Mouse (Mus musculus) CH12F3 (cell line): Measurements from ENCODE around the gene Smco3.

Experiments used
- in situ Hi-C: fragments of 300-500 bp; cut with MboI; formaldehyde crosslinking; loops from 2 replicates; pipeline ENCODE4 v1.14.3; 2020; ENCODE audit warnings: low sequenced_read_pairs

Gene Smco3

GRCm38 (mm10) chr6:136847267-136847666 lies 12.0 kb upstream of the Smco3 start:
- in situ Hi-C loops: no loop called here

- in situ Hi-C loops: no loop called here
These were observed 10.6 kb upstream of the Smco3 start for GRCm38 (mm10) chr6:136845706-136846480.

DNA sequence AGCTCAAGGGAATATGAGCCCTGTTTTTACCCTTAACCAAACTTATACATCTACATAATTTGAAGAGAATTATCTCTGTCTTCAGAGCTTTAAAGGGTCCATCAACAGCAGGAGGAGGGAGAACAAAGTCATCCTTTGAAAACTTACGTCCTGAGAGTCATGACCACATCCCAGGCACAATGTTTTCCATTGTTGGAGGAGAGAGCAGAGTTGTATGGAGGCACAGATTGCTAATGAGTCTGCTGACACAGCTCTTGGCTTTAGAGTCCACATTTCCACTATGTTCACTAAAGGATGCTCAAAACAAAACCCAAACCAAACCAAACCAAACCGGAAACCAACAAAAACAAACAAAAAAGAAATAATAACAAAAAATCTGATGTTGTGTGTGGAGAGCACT lies 9.7 kb upstream of the Smco3 start:
- in situ Hi-C loops: no loop called here

DNA sequence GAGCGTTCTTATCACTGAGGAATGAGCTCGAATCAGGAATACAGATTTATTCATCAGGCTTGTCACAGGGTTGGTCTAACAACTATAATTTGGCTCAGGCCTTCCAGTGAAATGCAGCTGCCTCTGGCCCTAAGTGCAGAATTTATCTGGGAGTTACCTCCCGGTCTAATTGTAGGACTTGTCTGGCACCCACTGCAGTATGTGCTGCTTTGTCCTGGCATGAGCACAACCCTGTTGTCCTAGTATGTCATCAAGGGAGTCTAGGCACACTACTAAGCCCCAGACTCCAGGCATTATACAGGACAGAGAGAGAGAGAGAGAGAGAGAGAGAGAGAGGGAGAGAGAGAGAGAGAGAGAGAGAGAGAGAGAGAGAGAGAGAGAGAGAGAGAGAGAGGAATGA lies 2.1 kb upstream of the Smco3 start:
- in situ Hi-C loops: no loop called here

DNA sequence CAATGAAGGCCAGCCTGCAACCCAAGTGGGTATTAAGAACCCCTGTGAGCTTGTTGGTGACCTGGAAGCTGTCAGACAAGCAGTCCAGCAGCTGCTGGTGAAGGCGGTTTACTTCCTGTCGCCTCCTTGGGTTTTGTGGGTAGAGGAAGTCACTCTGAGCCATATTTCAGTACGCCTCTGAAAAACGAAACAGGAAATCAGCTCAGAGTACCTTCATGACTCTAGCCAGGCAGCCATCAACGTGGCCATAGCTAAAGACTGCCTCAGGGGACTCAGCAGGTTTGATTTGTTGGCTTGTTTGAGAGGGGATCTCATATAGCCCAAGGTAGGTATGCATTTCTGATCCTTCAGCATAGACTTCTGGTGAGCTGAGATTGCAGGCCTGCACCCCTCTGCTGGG lies 3.5 kb downstream of the Smco3 start:
- in situ Hi-C loops: no loop called here

- in situ Hi-C loops: no loop called here
These were observed 6.6 kb downstream of the Smco3 start for GRCm38 (mm10) chr6:136828681-136829080.

DNA sequence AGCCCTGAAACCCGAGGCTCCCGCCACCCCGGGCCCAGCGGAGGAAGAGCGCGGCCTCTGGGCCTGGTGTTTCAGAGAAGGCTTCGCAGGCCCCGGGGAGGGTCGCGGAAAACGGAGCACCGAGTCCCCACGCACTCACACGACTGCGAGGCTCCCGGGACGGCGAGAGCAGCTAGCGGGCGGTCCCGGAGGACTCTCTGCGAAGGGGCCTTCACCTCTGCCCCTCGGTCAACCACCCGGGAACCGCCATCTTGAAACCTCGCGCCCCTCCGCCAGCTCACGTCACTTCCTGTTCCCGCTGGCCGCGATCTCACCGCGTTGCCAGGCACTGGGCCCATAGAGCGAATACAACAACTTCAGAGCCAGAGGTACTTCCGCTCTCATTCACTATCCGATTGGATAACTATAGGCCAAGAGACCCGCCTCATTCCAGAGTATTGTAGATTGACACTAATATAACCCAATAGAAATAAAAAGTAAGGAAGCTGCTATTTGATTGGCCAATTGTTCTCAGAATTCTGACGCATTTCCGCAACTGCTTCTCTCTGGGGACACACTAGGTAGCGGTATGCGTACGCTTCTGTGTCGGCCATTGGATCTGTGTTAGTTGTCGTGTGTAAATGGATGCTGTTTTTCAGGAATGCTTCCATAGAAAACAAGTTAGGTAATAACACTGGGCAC lies 7.2 kb downstream of the Smco3 start, which contains the start of gene Wbp11:
Wbp11 (minus strand) TSS at position 353 of the 681 bp plus-strand sequence.
- in situ Hi-C loops: no loop called here

DNA sequence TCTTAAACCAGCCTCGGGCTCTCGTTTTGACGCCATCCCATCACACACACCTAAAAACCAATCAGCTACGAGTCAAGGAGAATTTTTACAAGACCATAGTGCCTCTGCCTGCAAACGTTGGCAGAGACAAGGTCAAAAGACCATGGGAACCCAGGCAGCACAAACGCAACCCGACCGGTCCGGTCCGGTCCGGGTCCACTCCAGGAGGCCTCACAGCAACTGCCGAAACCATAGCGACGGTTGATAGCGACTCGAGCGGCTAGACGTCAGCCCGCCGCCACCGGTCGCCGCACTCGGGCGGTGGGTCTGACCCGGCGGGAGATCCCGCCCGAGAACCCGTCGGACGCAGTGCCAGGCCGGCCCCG lies 7.8 kb downstream of the Smco3 start, which contains the start of gene BC049715:
BC049715 (plus strand) TSS at position 111 of the 365 bp plus-strand sequence.
- in situ Hi-C loops: no loop called here

- in situ Hi-C loops: no loop called here
These were observed 8.1 kb downstream of the Smco3 start for GRCm38 (mm10) chr6:136827116-136827515.

DNA sequence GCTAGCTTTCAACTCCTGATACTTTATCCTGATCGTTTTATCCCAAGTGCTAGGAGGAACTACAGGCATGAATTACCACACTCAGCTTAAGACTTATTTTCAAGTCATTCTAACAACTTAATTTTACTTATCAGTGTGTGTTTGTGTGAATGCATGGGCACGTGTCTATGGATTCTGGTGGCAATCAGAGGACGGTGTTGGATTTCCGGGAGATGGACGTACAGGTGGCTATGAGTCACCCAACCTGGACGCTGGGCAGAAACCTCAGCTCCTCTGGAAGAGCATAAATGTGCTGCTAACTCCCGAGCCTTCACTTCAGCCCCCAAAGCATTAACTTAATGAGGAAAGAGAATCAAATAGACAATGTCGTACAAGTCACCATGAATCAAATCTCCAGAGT lies 10.3 kb downstream of the Smco3 start:
- in situ Hi-C loops: no loop called here

DNA sequence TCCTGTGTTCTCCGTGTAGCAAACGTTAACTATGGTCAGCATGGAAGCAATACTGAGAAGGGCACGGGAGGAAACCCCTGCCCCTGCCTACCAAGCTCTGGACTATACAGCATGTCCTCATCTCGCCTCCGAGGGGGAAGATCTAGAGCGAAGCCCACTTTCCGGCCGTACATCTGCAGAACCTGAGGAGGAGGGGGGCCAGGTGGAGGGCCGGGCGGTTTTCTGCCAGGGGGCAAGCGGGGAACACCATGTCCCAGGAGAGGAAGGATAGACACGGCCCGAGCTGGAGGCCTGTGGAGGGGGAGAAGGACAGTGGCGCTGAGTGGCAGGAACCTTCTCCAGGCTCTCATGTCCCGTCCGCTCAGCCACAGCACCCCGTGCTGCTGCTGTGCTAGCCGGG lies 14.2 kb downstream of the Smco3 start:
- in situ Hi-C loops: no loop called here

GRCm38 (mm10) chr6:136820381-136820780 lies 14.9 kb downstream of the Smco3 start:
- in situ Hi-C loops: no loop called here

DNA sequence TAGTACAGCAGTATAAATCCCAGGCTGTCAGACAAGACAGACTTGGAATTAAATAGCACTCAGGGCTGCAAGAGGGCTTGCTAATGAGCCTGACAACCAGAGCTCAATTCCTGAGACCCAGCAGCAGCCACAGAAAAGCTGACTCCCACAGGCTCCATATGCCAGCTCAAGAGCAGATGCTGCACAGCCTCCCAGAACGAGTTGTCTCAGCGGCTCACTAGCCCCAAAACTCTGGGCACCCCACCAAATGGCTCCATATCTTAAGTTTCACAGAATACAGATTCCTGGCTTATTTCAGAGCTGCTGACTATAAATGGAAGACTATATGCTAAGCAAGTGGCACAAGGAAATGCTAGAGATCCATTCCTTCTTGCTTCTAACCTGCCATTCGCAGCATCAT lies 17.7 kb downstream of the Smco3 start:
- in situ Hi-C loops: no loop called here

GRCm38 (mm10) chr6:136816826-136817225 lies 18.4 kb downstream of the Smco3 start:
- in situ Hi-C loops: no loop called here

DNA sequence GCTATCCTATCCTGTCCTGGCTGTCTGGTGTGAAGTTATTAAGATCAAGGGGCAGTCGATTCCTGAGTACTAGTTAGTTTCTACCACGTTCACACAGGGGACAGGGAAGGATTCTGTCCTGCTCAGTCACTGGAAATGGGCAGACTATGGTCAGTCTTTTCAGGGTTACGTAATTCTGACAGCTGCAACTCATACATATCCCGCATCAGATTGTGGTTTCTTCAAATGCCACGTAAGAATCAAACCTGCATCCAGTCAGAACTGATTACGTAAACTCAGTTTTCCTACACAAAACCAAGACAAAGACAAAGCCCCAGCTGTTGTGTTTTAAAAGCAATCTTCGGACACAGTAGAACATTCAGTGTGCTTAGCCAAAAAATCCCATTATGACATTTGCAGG lies 19.9 kb downstream of the Smco3 start:
- in situ Hi-C loops: no loop called here

DNA sequence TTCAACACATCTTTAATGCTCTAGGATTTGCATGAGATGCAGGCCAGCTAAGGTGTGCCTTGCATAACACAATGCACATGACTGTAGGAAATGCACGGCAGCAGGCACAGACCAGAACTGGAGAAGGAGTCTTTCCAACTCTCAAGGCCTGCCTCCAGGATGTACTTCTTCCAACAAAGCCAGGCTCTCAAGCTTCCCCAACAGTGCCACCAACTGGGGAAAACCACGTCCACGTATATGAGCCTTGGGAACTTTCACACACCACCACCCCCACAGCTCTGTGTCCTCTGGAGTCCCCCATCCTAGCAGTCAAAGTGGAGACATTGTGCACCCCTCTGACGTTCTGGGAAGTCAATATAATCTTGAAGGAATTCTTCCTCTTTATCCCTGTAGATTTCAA lies 22.1 kb downstream of the Smco3 start:
- in situ Hi-C loops: no loop called here

DNA sequence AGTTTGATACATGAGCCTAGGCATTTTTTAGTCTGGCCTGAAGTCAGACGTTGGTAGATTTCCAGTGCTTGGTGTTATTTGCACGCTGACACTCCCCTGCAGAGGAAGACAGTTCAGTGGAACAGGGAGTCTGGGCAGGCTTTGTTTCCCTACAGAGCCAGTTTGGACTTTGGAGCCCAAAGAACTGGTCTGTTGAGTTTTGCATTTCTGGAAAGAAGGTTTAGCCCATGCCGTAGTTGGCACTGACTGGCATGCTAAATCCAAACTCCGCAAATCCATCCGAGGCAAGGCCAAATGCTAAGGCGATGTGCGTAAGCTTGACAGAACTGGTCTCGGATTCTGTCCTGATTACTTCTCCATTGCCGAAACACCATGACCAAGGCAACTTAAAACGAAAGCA lies 24.1 kb downstream of the Smco3 start:
- in situ Hi-C loops: no loop called here

GRCm38 (mm10) chr6:136809673-136810072 lies 25.6 kb downstream of the Smco3 start:
- in situ Hi-C loops: no loop called here

DNA sequence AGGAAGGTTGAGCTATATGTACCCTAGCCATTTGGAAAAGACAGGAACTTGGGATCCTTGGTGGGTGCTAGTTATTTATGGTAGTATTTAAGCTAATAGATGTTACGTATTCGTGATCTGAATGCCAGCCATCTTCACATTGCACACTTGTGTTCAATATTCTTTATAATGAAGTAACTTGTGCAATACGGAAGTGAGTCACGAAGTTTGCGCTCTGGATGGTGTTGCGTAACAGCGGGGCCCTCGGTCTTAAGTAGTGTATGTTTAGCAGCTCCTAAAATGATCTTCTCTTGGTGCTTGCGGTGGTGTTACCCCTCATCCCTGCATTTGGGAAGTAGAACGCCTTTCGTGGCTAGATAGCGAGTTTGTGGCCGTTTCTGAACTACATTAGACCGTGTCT lies 26.2 kb downstream of the Smco3 start:
- in situ Hi-C loops: no loop called here

DNA sequence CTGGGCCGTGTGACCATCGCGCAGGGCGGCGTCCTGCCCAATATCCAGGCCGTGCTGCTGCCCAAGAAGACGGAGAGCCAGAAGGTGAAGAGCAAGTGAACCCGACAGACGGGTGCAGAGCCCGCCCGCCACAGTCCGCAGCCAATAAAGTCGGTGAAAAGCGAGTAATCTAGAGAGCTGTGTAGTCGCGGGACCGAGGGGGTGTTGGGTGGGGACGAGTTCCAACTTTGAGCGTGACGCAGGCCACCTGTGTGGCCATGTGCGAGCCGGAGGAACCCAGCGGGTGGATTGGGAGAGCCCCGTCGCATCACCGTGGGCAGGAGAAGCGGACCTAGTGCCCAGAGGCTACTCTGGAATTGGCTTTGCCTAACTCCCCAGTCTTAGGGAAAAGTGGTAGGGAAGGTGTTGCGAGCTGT lies 26.6 kb downstream of the Smco3 start:
- in situ Hi-C loops: no loop called here

DNA sequence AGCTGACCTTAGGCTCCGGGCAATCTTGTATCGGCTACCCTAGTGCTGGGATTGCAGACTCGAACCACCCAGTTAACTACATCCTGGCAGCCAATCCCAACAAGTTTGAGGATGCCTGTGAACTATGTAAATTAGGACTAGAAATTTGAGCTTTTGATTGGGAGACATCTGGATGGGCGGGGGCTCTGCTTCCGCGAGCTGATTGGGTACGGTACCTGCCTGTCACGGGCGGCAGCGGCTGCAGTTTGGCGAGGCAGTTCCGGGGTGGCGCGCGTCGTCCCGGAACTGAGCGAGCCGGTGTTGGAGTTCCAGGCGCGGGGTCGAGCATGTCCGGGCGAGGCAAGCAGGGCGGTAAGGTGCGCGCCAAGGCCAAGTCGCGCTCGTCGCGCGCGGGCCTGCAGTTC lies 27.2 kb downstream of the Smco3 start, which contains the start of gene H2afj:
H2afj (plus strand) TSS at position 231 of the 404 bp plus-strand sequence.
- in situ Hi-C loops: no loop called here

DNA sequence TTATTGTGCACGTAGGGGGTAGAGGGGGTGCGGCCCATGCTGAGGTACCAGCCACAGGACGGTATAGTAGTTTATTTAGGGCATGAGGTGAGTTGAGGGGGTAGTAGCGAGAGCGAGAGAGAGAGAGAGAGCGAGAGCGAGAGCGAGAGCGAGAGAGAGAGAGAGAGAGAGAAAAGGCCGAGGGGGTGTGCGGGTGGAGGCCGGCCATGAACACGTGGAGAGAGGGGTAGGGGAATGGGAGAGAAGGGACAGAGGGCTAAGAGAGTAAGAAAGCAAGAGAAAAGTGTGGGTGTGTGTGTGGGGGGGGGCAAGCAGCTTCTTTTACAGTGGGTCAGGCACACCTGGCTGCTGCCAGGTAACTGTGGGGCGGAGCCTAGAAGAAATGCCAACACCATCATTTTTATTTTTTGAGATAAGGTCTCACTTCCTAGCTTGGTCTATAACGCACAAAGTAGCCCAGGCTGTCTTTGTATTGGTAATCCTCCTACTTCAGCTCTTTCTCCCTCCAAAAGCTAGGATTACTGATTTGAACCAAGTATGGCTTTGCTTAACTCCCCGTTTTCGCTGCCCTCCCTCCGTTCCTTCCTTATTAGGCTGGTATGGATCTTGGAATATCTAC lies 27.7 kb downstream of the Smco3 start:
- in situ Hi-C loops: no loop called here
